8 mouse cellular contexts compared by ENCODE assay signal in the genomic region with DNA sequence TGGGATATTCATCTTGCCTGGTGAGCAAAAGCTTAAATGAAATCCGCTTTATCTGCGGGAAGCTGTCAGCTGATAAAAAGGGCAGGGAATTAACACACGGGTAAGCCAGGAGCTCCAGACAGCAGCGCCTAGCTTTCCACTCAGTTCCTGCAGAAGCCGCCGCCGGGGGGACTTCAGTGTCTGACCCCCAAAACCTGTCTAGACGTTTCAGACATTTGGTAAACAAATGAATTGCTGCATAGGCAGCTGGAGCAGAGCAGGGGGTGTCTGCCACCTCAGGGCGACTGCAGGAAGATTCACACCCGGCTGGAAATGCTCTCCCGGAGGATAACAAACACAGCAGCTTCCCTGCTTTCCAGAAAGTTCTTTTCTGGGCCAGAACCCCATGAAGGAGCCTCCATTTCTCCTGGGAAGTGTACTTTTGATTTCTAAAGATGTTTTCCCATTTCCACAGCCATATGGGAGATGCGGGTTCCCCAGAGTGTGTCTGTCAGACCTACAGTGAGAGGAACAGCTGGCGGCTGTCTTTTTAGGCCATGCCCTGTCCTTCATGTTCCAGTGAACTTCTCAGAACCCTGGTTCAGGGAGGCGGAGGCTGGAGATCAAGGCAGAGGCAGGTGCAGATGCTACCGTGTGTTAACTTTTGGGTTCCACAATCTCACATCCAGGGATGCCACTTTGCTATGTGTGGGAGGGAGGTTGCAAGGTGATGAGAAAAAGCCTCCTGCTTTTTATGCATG. TPM values are rescaled to one million over a fixed set of nuclear protein-coding genes. Genes with fewer than 3 reads are reported as not detected.
DNase-seq lines count a peak whose midpoint lies in the region; ATAC-seq lines count a peak whose summit lies in the region.

No protein-coding gene starts in this region.

- ATAC-seq in erythroblast, adult 5-6 weeks (replicated peaks; ENCODE audit: low FRiP score, poor library complexity, severe bottlenecking), result no peak

- peak; percentile 30 to 36 for DNase-seq in cerebellum, postnatal 10 days
- DNase-seq in cerebellum, postnatal 4 days (ENCODE audit: low spot score in 2 of 2), result no peak
- peak; percentile 46 to 47 for DNase-seq in right cerebral cortex, postnatal 10 days (ENCODE audit: low spot score in 2 of 2)
- DNase-seq in right cerebral cortex, postnatal 36 days (ENCODE audit: low spot score in 2 of 2), result no peak
- DNase-seq in kidney, postnatal 14 days, result peak; percentile 41
- peak; percentile 78 for DNase-seq in retina, postnatal 1 day
- no peak for DNase-seq in urinary bladder, postnatal 14 days (ENCODE audit: low spot score)

RNA-seq across cellular contexts. Expression of gene Pmepa1, which starts 58.7 kb away (rescaled TPM):
- 0.96 TPM in 1 of 2 replicates, not detected in the other for total RNA-seq in erythroblast, adult 5-6 weeks (2015; ENCODE audit: low replicate concordance)
- not detected in 2 replicates for total RNA-seq in erythroblast, adult 5-6 weeks (2017; ENCODE audit: low replicate concordance)

Comparison
In these comparisons a context has a peak if more than half of its experiments do, and no peak if none do; other contexts are left out.
1. DNase-seq: peak in cerebellum, postnatal 10 days (2 of 2), right cerebral cortex, postnatal 10 days (2 of 2), kidney, postnatal 14 days (single experiment) and retina, postnatal 1 day (single experiment); none in cerebellum, postnatal 4 days (0 of 2), right cerebral cortex, postnatal 36 days (0 of 2) and urinary bladder, postnatal 14 days (single experiment).